Mouse (Mus musculus): ENCODE results near the gene D630039A03Rik.

The D630039A03Rik gene

DNA sequence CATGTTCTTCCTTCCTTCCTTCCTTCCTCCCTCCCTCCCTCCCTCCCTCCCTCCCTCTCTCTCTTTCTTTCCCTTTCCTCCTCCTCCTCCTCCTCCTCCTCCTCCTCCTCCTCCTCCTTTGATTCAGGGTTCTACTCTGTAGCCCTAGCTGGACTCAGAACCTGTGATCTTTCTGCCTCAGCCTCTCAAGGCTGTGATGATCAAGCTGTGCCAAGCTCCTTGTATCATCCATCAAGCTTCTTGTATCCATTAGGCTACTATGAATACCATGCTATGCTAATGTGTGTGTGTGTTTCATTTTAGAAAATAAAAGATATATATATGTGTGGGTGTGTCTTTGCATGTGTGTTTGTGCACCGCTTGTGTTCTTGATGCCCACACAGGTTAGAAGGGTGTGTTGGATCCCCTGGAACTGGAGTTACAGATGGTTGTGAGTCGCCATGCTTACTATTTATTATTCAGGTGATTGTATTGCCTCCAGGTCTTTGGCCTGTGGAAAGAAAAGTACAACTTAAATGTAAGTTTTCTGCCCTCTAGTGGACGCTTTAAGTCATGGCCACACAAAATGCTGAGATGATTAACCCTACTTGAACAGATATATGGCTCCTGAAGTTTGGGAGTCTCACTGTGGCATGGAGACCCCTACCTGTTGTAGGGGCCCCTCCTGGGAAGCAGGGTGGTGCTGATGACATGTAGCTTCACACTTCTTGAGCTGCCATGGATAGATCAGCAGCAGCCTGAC, 11.5 kb upstream of the D630039A03Rik start:
- DNase-seq (ENCODE audit: low spot score in 2 of 2), result no peak

- no peak for DNase-seq (ENCODE audit: low spot score in 2 of 2)
These were observed 8.5 kb upstream of the D630039A03Rik start for GRCm38 (mm10) chr4:57924556-57925071.

DNA sequence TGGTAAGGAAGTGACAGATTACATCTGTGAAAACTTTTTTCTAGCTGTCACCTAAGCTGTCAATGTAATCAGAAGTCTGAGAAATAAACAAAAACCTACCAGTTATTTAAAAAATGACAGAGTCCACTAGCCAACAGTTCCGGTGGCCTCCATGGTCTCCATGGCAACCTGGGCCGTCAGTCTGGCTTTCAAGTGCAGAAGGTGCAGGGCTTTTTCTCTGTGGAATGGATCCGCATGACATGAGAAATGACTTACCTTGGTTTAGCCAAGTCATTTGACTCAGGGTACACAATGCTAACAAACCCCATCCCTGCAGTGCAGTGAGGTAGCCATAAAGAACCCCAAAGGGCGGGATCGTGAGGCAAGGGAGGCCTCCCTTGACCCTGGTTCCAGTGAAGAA, 6.1 kb upstream of the D630039A03Rik start:
- no peak for DNase-seq (ENCODE audit: low spot score in 2 of 2)

- DNase-seq (ENCODE audit: low spot score in 2 of 2), result no peak
These were observed 4.4 kb upstream of the D630039A03Rik start for GRCm38 (mm10) chr4:57920522-57920921.

DNA sequence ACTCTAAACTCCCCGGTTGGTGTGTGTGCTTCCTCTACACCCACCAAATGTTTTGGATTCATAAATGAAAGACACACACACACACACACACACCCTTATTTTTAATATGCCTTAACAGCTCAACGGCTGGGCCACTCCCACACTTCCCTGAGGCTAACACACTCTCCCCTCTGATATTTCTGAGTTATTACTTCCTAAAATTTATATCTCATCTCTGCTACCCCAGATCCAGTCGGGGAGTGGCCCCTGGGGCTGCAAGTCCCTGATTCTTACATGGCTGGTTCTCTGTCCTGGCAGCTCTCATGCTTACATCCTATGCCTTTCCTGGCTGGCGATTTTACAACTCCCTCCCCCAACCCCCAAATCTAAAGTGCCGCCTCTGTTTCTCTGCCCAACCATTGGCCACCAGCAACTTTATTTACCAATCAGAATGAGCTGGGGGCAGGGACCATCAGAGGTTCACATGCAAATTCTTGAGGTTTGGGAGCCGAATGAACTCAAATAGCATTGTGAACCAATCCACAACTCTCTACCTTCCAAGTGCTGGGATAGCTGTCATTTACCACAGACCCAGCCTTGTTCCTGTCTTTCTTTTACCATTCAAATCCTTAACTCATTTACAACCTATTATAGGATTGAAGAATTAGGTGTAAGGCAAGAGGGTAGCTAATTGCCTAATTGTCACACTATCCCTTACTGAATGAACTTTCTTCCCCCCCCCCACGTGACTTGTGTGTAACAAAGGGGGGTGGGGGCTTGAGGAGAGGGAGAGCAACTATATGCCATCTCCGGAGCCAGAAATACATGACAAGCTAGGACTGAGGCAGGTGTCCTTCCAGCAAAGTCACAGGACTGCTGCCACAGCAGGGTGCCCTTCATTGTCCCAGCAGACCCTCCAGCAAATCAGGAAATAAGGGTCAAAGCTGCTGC, 3.7 kb upstream of the D630039A03Rik start:
- no peak for DNase-seq (ENCODE audit: low spot score in 2 of 2)

GRCm38 (mm10) chr4:57916711-57917110, 614 bp upstream of the D630039A03Rik start:
- DNase-seq (ENCODE audit: low spot score in 2 of 2), result no peak

- DNase-seq (ENCODE audit: low spot score in 2 of 2), result peak; percentile 15 to 47
These were observed 706 bp downstream of the D630039A03Rik start for GRCm38 (mm10) chr4:57915216-57915965.

- DNase-seq (ENCODE audit: low spot score in 2 of 2), result no peak
These were observed 1.6 kb downstream of the D630039A03Rik start for GRCm38 (mm10) chr4:57914193-57915190.

- DNase-seq (ENCODE audit: low spot score in 2 of 2), result no peak
These were observed 3.1 kb downstream of the D630039A03Rik start for GRCm38 (mm10) chr4:57913021-57913420.

GRCm38 (mm10) chr4:57908860-57909259, 7.2 kb downstream of the D630039A03Rik start:
- DNase-seq (ENCODE audit: low spot score in 2 of 2), result no peak

- DNase-seq (ENCODE audit: low spot score in 2 of 2), result no peak
These were observed 9.4 kb downstream of the D630039A03Rik start for GRCm38 (mm10) chr4:57906708-57907107.

GRCm38 (mm10) chr4:57904638-57905037, 11.5 kb downstream of the D630039A03Rik start:
- peak; percentile 19 to 22 for DNase-seq (ENCODE audit: low spot score in 2 of 2)

DNA sequence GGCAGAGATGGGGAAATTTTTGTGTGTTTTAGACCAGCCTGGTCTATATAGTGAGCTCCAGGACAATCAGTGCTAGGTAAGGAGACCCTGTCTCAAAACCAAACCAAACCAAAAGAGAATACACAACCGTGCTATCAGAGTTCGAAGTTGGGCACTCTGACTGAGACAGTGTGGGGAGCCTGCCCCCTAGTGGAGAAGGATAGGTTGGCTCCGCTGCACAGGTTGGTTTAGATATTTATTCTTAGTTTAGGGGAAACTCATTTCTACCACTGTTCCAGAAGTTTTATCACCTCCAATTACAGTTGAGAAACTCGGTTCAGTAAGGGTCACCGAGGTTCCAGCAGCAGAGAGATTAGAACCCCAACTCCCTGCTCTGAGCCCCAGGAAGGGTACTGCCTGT, 11.9 kb downstream of the D630039A03Rik start:
- DNase-seq (ENCODE audit: low spot score in 2 of 2), result peak; percentile 28 to 52

GRCm38 (mm10) chr4:57902619-57903018, 13.5 kb downstream of the D630039A03Rik start:
- no peak for DNase-seq (ENCODE audit: low spot score in 2 of 2)

DNA sequence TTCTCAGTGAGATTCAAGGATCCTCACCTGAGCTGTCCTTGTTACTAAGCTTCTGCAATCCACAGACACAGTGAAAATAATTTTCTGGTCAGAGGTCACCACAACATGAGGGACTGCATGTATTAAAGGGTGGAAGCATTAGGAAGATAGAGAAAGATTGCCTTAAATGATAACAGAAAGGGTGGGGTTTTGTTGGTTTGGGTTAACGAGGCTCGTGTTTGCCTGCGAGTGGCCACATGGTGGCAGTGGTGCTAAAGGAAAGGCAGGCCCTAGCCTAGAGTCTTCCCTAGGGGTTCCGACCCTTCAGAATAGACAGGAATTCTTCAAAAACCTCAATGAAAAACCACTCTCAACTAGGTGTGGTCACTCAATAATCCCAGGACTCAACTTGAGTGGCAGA, 14.9 kb downstream of the D630039A03Rik start:
- peak in 1 of 2 experiments; percentile 41 for DNase-seq (ENCODE audit: low spot score in 2 of 2)

DNA sequence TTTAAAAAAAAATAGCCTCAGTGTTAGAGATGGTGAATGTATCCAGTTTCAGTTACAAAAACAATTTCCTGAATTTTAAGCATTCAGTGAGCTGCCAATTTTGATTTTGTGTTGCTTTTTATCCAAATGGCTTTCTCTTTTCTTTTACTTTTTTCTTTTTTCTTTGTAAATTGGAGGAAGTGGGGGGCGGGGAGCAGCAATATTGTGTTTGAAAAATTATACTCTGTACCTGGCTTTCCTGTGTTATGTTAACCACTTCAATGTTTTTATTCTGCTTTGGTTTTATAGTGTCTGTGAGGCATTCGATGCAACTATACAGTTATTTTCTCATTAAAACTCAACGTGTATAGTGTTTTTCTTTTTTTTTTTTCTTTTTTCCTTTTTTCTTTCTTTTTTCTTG, 19.5 kb downstream of the D630039A03Rik start:
- DNase-seq (ENCODE audit: low spot score in 2 of 2), result no peak

- DNase-seq (ENCODE audit: low spot score in 2 of 2), result no peak
These were observed 20.2 kb downstream of the D630039A03Rik start for GRCm38 (mm10) chr4:57895902-57896301.

DNA sequence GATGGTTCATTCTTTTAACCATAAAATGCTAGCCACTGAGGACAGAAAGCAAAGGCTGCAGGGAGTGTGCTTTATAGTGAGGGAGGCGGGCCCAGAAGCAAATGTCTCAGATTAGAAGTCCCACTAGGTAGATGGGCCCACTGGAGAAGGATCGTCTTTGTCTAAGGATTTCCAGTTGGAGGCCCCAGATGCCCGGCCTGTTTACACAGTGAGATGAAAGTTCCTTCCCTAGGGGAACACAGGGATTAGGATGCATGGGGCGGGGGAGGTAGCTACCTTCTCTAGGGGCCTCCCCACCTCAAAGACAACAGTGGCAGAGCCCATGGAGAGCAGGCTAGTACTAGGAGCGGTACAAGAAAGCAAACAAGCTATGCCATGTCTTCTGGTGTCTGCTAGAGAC, 21.0 kb downstream of the D630039A03Rik start:
- DNase-seq (ENCODE audit: low spot score in 2 of 2), result no peak

DNA sequence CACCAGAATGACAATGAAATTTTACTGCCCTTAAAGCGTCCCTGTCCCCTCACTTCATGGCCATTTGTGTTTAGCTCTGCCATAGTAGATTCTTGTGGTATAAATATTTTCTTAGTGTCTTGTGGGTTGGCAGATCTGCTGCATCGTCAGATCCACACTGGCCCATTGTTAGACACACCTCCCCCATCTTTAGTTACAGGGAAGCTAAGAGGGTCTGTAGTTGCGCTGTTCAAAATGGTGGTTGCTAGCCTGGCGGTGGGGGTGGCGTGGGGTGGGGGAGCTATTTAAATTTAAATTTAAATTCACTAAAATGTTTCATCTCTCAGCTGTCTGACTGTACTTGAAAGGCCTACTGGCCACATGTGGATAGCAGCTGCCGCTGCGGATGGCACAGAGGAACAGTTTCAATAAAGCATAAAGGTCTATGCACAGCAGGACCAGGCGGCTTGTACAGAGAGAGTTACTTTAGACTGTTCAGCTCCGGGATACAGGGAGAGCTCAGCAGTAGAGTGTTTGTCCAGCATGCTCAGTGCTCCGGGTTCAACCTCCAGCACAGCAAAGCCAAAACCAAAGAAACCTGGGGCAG, 24.0 kb downstream of the D630039A03Rik start:
- no peak for DNase-seq (ENCODE audit: low spot score in 2 of 2)

GRCm38 (mm10) chr4:57889773-57890172, 26.3 kb downstream of the D630039A03Rik start:
- DNase-seq (ENCODE audit: low spot score in 2 of 2), result no peak
